Mouse (Mus musculus) retina, postnatal 1 day (tissue): ENCODE data around the gene Klhl7.

Experiments used
- DNase-seq: peaks from one replicate; pipeline ENCODE4 v3.0.0-alpha.2; 2012

Gene Klhl7

GRCm38 (mm10) chr5:24181514-24182295 lies 81.3 kb downstream of the Klhl7 start:
- DNase-seq: no peak

GRCm38 (mm10) chr5:24182296-24182734 lies 81.9 kb downstream of the Klhl7 start:
- no peak for DNase-seq

GRCm38 (mm10) chr5:24183096-24183495 lies 82.7 kb downstream of the Klhl7 start:
- DNase-seq: no peak

GRCm38 (mm10) chr5:24184011-24184410 lies 83.6 kb downstream of the Klhl7 start:
- no peak for DNase-seq

GRCm38 (mm10) chr5:24188476-24188875 lies 88.1 kb downstream of the Klhl7 start:
- DNase-seq: no peak

- no peak for DNase-seq
Observed at GRCm38 (mm10) chr5:24191821-24192220, 91.4 kb downstream of the Klhl7 start.

- no peak for DNase-seq
Observed at GRCm38 (mm10) chr5:24201006-24201405, 100.6 kb downstream of the Klhl7 start.

- no peak for DNase-seq
Observed at GRCm38 (mm10) chr5:24202492-24202891, 102.1 kb downstream of the Klhl7 start.

- DNase-seq: no peak
Observed at GRCm38 (mm10) chr5:24203266-24203665, 102.9 kb downstream of the Klhl7 start.

GRCm38 (mm10) chr5:24207965-24208364 lies 107.6 kb downstream of the Klhl7 start:
- no peak for DNase-seq

- DNase-seq: no peak
Observed at GRCm38 (mm10) chr5:24208505-24208904, 108.1 kb downstream of the Klhl7 start.
